Mouse (Mus musculus) urinary bladder, postnatal 14 days (tissue): Measurements from ENCODE around the gene Chmp4b.

Experiments used
- DNase-seq: peaks from one replicate; pipeline ENCODE4 v3.0.0; 2021; ENCODE audit warnings: low spot score

Chmp4b gene

GRCm38 (mm10) chr2:154651363-154651762, at the start of gene Chmp4b:
Gene Chmp4b, plus strand, starts transcription at chr2:154651705.
- peak; percentile 89 for DNase-seq

GRCm38 (mm10) chr2:154603007-154603637, 48.4 kb upstream of the Chmp4b start:
- no peak for DNase-seq

- peak; percentile 99 for DNase-seq
Measured at GRCm38 (mm10) chr2:154603638-154604153, 47.8 kb upstream of the Chmp4b start, which contains the start of gene Pxmp4. Gene Pxmp4, minus strand, starts transcription at chr2:154603708.

GRCm38 (mm10) chr2:154604156-154604555, 47.3 kb upstream of the Chmp4b start:
- DNase-seq = no peak

GRCm38 (mm10) chr2:154606965-154607364, 44.5 kb upstream of the Chmp4b start:
- DNase-seq = no peak

- DNase-seq = no peak
Measured at GRCm38 (mm10) chr2:154609050-154609767, 42.3 kb upstream of the Chmp4b start.

GRCm38 (mm10) chr2:154613118-154614115, 38.1 kb upstream of the Chmp4b start, which contains the start of the genes Zfp341 and 4930519P11Rik:
Gene Zfp341, plus strand, starts transcription at chr2:154613297.
Gene 4930519P11Rik, minus strand, starts transcription at chr2:154613437.
- DNase-seq = peak; percentile 87

- no peak for DNase-seq
Measured at GRCm38 (mm10) chr2:154614841-154615576, 36.5 kb upstream of the Chmp4b start.

GRCm38 (mm10) chr2:154615674-154616073, 35.8 kb upstream of the Chmp4b start:
- no peak for DNase-seq

GRCm38 (mm10) chr2:154617061-154617460, 34.4 kb upstream of the Chmp4b start:
- no peak for DNase-seq

GRCm38 (mm10) chr2:154621684-154622083, 29.8 kb upstream of the Chmp4b start:
- DNase-seq = no peak

- no peak for DNase-seq
Measured at GRCm38 (mm10) chr2:154624137-154624536, 27.4 kb upstream of the Chmp4b start.

- DNase-seq = no peak
Measured at GRCm38 (mm10) chr2:154630531-154630930, 21.0 kb upstream of the Chmp4b start.

GRCm38 (mm10) chr2:154632203-154632780, 19.2 kb upstream of the Chmp4b start:
- DNase-seq = no peak

- no peak for DNase-seq
Measured at GRCm38 (mm10) chr2:154633039-154633742, 18.3 kb upstream of the Chmp4b start.

- DNase-seq = no peak
Measured at GRCm38 (mm10) chr2:154633876-154634644, 17.4 kb upstream of the Chmp4b start.

- DNase-seq = no peak
Measured at GRCm38 (mm10) chr2:154635826-154636225, 15.7 kb upstream of the Chmp4b start.

GRCm38 (mm10) chr2:154638521-154638920, 13.0 kb upstream of the Chmp4b start:
- DNase-seq = no peak

- DNase-seq = no peak
Measured at GRCm38 (mm10) chr2:154639115-154639514, 12.4 kb upstream of the Chmp4b start.
